ENCODE assay signal across 8 mouse cellular contexts in the genomic region with DNA sequence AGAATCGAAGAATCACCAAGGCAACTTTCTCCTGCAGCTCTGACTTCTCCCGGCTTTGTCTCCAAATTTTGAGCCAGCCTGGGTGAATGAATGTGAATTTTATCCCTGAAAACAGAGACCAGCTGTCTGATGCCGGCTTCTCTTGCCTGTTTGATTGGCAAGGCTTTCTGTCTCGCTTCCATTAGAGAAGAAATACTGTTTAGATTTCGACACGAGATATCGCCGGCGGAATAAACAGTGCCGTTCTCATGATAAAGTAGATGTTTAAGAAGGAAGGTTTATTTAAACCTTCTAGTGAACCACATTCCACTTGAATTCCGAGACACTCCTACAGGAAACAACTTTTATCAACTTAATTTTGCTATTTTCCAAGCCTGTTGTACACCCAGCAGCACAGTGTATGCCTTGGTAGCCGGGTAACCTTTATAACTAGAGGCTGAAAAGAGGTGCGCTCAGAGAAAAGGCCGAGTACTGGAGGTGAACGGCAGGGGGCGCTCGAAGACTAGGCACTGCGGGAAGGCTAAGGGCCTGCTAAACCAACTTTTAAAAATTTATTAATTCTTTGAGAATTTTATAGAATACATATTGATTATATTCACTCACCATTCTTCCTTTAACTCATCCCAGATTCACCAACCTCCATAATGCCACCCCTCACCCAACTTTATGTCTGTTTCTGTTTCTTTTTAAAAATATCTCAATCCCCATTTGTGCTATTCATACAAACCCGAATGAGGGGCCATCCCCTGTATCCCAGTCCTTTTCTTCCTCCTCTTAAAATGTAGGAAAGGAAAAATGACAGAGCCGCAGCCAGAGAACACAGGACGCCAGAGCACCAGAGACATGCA.
DNase-seq lines count a peak whose midpoint lies in the region; ATAC-seq and TF ChIP-seq lines count a peak whose summit lies in the region.

No protein-coding gene starts in this region.

- DNase-seq in c-Kit-negative CD71-positive TER-119-positive erythroid progenitor cells, embryonic 14.5 days (ENCODE audit: low read depth, low spot score): peak; percentile 29
- peak; percentile 89 for DNase-seq in forebrain, embryonic 11.5 days (ENCODE audit: low spot score)
- DNase-seq in heart, postnatal 0 days (ENCODE audit: low spot score): peak; percentile 67
- peak; percentile 11 for DNase-seq in large intestine, adult 2 months (ENCODE audit: low read depth, low spot score)
- peak; percentile 82 for DNase-seq in liver, postnatal 0 days
- peak; percentile 43 for DNase-seq in ovary, adult 18-20 months (ENCODE audit: low spot score)
- peak; percentile 84 for DNase-seq in thymus, postnatal 4 days

- WGBS in forebrain, embryonic 11.5 days: 49% methylated on average over 21 of the region's 21 CpGs
- WGBS in heart, postnatal 0 days: 36% methylated on average over 21 of the region's 21 CpGs
- 39% methylated on average over 21 of the region's 21 CpGs for WGBS in large intestine, adult 2 months
- 41% methylated on average over 21 of the region's 21 CpGs for WGBS in liver, postnatal 0 days (ENCODE audit: insufficient replicate concordance)

- no peaks in the 10 kb centered on the region for H3K4me1 ChIP-seq in ES-Bruce4 (ENCODE audit: control insufficient read depth, insufficient read depth, low read length)
- no peaks in the 10 kb centered on the region for H3K4me1 ChIP-seq in forebrain, embryonic 11.5 days (replicated peaks; ENCODE audit: control insufficient read depth, insufficient read depth, low read length)
- no peaks in the 10 kb centered on the region for H3K4me1 ChIP-seq in heart, postnatal 0 days (ENCODE audit: control insufficient read depth, insufficient read depth)
- no peaks in the 10 kb centered on the region for H3K4me1 ChIP-seq in liver, postnatal 0 days (ENCODE audit: insufficient read depth)

- H3K27ac ChIP-seq in ES-Bruce4 (ENCODE audit: insufficient read depth, low read length): no peak overlapping the region
- no peak overlapping the region for H3K27ac ChIP-seq in forebrain, embryonic 11.5 days (ENCODE audit: low read depth, low read length)
- H3K27ac ChIP-seq in heart, postnatal 0 days (ENCODE audit: low read depth): no peak overlapping the region
- no peak overlapping the region for H3K27ac ChIP-seq in liver, postnatal 0 days (ENCODE audit: low read depth)

- no peaks in the 10 kb centered on the region for H3K27me3 ChIP-seq in ES-Bruce4 (ENCODE audit: control insufficient read depth, insufficient read depth, low read length, poor library complexity, severe bottlenecking)
- no peaks in the 10 kb centered on the region for H3K27me3 ChIP-seq in forebrain, embryonic 11.5 days (ENCODE audit: control insufficient read depth, insufficient read depth, low read length)
- H3K27me3 ChIP-seq in heart, postnatal 0 days (ENCODE audit: control insufficient read depth, insufficient read depth, low read length): no peaks in the 10 kb centered on the region
- no peaks in the 10 kb centered on the region for H3K27me3 ChIP-seq in liver, postnatal 0 days (ENCODE audit: insufficient read depth, low read length)

- no peak overlapping the region for H3K4me3 ChIP-seq in ES-Bruce4 (ENCODE audit: low read depth, low read length)
- no peak overlapping the region for H3K4me3 ChIP-seq in forebrain, embryonic 11.5 days (ENCODE audit: low read depth, low read length)
- H3K4me3 ChIP-seq in heart, postnatal 0 days (ENCODE audit: low read depth, low read length): no peak overlapping the region
- no peak overlapping the region for H3K4me3 ChIP-seq in liver, postnatal 0 days (ENCODE audit: low read depth, low read length)

- peak; percentile 82 for TF ChIP-seq CTCF in ES-Bruce4 (IDR thresholded peaks at IDR 0.05; ENCODE audit: low read depth, low read length)
- TF ChIP-seq CTCF in heart, postnatal 0 days (IDR thresholded peaks at IDR 0.05; ENCODE audit: low read depth): peak; percentile 80
- peak; percentile 82 for TF ChIP-seq CTCF in liver, postnatal 0 days (IDR thresholded peaks at IDR 0.05; ENCODE audit: low read depth)

- no peak for TF ChIP-seq EP300 in ES-Bruce4 (IDR thresholded peaks at IDR 0.05; ENCODE audit: insufficient read depth, low read depth, low read length)
- TF ChIP-seq EP300 in heart, postnatal 0 days (IDR thresholded peaks at IDR 0.05; ENCODE audit: low read depth): no peak
- TF ChIP-seq EP300 in liver, postnatal 0 days (IDR thresholded peaks at IDR 0.05; ENCODE audit: low read depth): no peak

- peak; percentile 55 for ATAC-seq in forebrain, embryonic 11.5 days (replicated peaks; ENCODE audit: low FRiP score)
- ATAC-seq in heart, postnatal 0 days (ENCODE audit: insufficient read depth, low read depth): no peak; the same call in 1 of the 2 replicates
- ATAC-seq in liver, postnatal 0 days: no peak

- no peak overlapping the region for H3K9ac ChIP-seq in ES-Bruce4 (ENCODE audit: low read depth, poor library complexity, severe bottlenecking)
- no peak overlapping the region for H3K9ac ChIP-seq in forebrain, embryonic 11.5 days (ENCODE audit: low read length)
- H3K9ac ChIP-seq in heart, postnatal 0 days (replicated peaks; ENCODE audit: low read depth, low read length): no peak overlapping the region
- no peak overlapping the region for H3K9ac ChIP-seq in liver, postnatal 0 days (replicated peaks)

- no peaks in the 10 kb centered on the region for H3K9me3 ChIP-seq in ES-Bruce4 (replicated peaks; ENCODE audit: control insufficient read depth, insufficient read depth, low read length, poor library complexity, severe bottlenecking)
- no peaks in the 10 kb centered on the region for H3K9me3 ChIP-seq in forebrain, embryonic 11.5 days (ENCODE audit: control insufficient read depth, low read length)
- H3K9me3 ChIP-seq in heart, postnatal 0 days (replicated peaks; ENCODE audit: control insufficient read depth, low read length): no peaks in the 10 kb centered on the region
- H3K9me3 ChIP-seq in liver, postnatal 0 days (ENCODE audit: low read length): no peaks in the 10 kb centered on the region

- no peaks in the 10 kb centered on the region for H3K36me3 ChIP-seq in ES-Bruce4 (ENCODE audit: control insufficient read depth, insufficient read depth, low read length, poor library complexity, severe bottlenecking)
- H3K36me3 ChIP-seq in forebrain, embryonic 11.5 days (ENCODE audit: control insufficient read depth, insufficient read depth, low read length): no peaks in the 10 kb centered on the region
- H3K36me3 ChIP-seq in heart, postnatal 0 days (replicated peaks; ENCODE audit: control insufficient read depth, insufficient read depth, low read length): no peaks in the 10 kb centered on the region
- no peaks in the 10 kb centered on the region for H3K36me3 ChIP-seq in liver, postnatal 0 days (replicated peaks; ENCODE audit: insufficient read depth, low read length)

- no peak overlapping the region for H3K4me2 ChIP-seq in forebrain, embryonic 11.5 days (ENCODE audit: low read depth, low read length, severe bottlenecking)
- H3K4me2 ChIP-seq in heart, postnatal 0 days (ENCODE audit: low read depth, low read length): no peak overlapping the region
- H3K4me2 ChIP-seq in liver, postnatal 0 days (ENCODE audit: low read depth, low read length): no peak overlapping the region

- TF ChIP-seq POLR2A in ES-Bruce4 (IDR thresholded peaks at IDR 0.05; ENCODE audit: insufficient read depth, low read length): no peak

Comparison
In these comparisons a context has a peak if more than half of its experiments do, and no peak if none do; other contexts are left out.
1. DNase-seq: peak in every context shown above with its lines; median percentile 89 in forebrain, embryonic 11.5 days; 84 in thymus, postnatal 4 days; 82 in liver, postnatal 0 days; 67 in heart, postnatal 0 days; 43 in ovary, adult 18-20 months; 29 in c-Kit-negative CD71-positive TER-119-positive erythroid progenitor cells, embryonic 14.5 days; 11 in large intestine, adult 2 months.